Mouse (Mus musculus): Measurements from ENCODE around the gene Pde11a.

Pde11a gene

DNA sequence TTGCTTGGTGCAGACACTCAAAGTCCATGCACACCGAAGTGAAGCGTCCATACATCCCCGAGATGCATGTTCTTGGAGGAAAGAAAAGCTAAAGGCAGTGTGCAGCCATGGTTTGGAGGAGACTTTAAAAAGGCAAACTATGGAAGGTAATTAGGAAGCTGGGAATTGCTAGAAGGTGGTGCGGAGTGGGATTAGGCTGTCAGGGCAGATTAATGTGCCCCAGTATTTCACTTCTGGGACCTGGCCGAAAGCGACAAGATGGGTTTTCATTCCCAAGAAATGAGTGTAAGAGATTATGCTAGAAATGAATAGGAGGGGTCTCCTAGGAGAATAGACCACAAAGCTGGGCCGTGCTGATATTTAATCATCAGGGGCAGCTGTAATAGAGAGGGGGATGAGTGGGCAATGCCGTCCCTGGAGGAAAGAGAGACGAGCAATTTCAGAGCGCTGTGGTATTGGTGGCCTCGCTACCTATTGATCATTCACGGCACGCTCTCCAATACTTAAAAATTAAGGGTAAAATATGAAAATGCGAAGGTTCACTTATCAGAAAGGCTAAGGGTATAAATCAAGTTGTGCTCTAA is 284.7 kb downstream of the Pde11a start:
- DNase-seq (ENCODE audit: low spot score in 2 of 2) = no peak

- DNase-seq (ENCODE audit: low spot score in 2 of 2) = no peak
Observed at GRCm38 (mm10) chr2:76052897-76053505, 285.6 kb downstream of the Pde11a start.

DNA sequence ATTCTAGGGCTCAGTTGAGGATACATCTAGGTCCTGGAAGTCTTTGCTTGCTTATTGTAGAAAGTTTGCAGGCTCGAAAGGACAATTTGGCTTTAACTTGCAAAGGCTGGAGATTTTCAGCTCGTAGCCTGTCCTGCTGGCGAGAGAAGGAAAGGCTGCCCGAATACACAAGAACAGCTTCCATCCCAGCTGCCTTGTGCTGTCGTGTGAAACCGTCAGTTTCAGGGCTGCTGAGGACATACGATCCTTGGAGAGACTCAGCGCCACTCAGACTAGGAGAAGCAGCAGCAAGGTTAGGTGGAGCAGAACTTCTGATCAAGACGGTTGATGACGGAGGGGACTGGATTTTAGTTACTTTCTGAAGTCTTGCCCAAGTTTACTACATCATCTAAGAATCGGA is 287.2 kb downstream of the Pde11a start:
- DNase-seq (ENCODE audit: low spot score in 2 of 2) = no peak

- DNase-seq (ENCODE audit: low spot score in 2 of 2) = no peak
Observed at GRCm38 (mm10) chr2:76050911-76051310, 287.7 kb downstream of the Pde11a start.

DNA sequence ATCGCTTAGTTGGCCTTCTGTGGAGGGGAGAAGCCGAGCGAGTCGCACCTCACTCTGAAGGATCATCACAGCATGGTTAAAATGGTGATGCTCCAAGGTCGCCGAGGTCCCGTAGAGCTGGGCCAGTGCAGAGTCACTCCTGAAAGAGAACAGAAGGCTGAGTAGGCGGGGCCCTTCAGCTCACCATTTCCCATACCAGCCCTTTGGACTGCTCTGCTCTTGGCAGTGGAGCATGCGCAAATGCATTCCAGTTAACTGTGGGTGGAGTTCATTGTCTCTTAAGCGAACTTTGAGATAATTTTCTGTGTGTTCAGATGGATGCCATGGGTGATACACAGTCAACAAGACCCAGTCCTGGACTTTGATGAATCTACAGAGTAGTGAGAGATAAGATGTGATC is 288.5 kb downstream of the Pde11a start:
- no peak for DNase-seq (ENCODE audit: low spot score in 2 of 2)

DNA sequence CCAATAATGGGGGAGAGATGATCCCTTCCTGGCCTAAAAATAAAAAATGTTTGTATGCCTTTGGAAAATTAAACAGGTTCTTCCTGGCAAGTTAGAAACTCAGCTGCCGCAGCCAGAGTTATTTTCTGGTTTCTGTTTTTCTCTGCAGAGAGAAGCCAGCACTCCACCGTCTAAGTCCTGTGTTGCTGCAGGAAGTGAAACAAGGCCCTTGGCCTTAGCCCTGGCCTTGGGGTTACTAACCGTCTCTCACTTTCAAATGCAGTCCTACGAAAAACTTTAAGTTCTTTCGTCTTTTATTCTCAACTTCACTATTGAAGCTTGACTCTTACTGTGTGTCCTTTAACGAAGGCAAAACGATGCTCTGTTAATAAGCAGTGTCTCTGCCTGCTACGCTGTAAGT is 289.0 kb downstream of the Pde11a start:
- no peak for DNase-seq (ENCODE audit: low spot score in 2 of 2)

GRCm38 (mm10) chr2:76047740-76048139 is 290.8 kb downstream of the Pde11a start:
- DNase-seq (ENCODE audit: low spot score in 2 of 2) = no peak

DNA sequence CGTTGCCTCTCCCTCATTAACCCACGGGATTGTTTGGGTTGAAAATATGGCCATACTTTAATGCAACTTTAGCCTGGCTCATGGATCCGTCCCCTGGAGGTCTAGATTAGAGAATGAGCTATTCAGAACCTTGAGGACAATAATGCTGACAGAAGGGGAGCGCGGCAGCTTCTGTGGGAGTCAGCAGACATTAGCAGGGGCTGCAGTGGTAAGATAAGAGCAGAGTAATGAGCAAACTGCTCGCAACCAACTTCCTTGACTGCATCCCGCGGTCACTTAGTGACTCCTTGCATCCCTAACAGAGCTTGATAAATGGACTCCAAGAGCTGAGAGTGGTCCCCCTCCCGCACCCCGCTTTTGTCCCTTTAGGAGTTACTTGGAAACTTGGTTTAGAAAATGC is 296.4 kb downstream of the Pde11a start:
- DNase-seq (ENCODE audit: low spot score in 2 of 2) = no peak

GRCm38 (mm10) chr2:76040116-76040515 is 298.5 kb downstream of the Pde11a start:
- DNase-seq (ENCODE audit: low spot score in 2 of 2) = no peak

DNA sequence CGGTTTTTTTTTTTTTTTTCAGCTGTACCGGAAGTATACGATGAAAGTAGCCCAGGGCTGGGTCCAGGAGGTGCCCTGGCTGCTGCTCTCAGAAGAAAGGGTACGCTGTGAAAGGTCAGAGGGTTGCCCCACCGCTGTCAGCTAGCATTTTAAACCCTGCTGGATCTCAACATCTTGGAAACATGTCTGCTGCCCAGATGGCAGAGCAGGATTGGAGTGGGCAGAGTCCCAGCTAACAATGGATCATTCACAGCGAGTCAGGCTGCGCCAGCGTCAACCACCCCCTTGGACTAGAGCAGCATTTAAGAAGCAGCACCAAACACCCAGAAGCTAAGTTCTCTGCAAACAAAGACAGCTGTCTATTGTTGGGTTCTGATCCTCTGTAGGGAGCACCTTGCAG is 308.5 kb downstream of the Pde11a start:
- peak; percentile 76 to 81 for DNase-seq (ENCODE audit: low spot score in 2 of 2)

DNA sequence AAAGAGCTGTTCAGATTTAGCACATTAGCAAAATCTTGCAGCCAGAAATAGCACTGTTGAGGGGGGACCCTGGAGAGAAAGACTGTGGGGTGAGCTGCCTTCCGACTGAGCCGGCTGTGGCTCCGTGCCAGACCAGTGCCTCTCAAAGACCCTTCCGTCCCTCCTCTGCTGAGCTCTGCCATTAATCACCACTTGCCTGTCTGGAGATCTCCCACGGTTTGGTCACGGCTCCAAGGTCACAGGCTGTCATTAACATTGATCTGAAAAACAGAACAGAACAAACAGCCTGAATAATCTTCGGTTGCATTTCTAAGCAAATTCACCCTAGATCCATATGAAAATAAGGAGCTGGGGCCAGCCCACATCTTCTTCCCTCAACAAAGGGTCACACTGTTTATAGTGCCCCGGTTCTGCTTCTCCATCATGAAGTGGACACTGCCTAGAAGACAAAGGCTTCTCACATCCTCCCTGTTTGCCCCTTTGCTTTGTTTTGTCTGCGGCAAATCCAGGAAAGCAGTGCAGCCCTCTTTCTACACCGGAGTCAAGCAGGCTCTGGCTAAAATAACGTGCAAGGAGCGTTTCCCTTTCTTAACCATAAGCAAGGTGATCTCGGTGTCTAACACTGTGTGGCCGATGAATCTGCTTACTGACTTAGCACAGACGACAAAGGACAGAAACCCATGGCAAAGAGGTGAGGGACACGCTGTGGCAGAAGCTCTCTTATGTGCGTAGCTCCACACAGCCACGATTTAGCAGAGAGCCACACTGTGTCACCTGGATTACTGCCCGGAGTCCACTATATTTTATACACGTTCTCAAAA is 309.3 kb downstream of the Pde11a start:
- peak; percentile 66 to 71 for DNase-seq (ENCODE audit: low spot score in 2 of 2)

DNA sequence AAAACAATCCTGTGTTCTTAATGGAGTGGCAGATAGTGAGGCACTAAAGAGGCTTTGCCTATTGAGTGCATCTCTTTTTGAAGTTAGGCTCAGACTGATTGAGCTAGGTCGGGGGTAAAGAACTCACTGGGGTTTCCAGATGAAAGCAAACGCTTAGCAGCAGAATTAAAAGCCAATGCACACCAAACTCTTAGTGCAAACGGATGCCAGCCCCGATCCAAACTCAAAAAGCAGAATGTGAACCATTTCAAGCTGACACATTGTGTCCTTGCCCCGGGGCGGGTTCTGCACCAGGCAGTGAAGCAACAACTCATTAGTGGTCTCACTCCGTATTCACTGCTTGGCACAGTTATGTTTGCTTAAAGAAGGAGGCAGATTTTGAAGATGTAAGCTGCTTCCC is 321.7 kb downstream of the Pde11a start:
- peak; percentile 43 for DNase-seq (ENCODE audit: low spot score in 2 of 2)

DNA sequence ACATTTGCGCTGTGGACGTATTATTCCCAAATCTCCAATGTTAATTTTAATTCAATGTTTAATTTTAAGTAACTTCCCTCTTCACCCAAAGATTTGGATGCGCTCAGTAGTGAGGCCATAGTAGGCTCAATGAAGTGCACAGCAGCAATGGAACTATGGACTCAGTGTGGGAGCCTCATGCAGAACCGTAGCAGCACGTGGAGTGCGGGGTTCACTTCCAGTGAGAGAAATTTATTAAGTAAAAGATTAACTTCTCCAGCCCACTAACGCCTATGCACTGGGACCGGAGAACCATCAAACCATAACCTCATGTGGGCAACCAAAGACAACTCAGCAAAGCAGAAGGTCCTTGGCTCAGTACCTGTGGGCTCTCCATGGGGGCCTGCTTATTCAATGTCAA is 322.4 kb downstream of the Pde11a start:
- no peak for DNase-seq (ENCODE audit: low spot score in 2 of 2)

DNA sequence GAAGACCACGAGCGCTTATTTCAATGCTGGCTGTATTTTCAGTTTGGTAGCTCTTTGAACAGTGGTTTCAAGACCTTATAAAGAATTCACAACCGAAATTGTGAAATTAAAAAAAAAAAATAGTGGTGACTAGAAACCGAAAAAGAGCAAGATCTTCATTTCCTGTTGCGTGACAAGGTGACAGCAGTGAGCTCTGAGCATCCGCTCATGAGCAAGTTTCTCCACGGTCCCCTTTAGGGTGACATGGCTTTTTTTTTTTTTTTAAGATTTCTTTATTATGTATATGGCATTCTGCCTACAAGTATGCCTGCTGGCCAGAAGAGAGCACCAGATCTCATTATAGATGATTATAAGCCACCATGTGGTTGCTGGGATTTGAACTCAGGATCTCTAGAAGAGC is 323.1 kb downstream of the Pde11a start:
- DNase-seq (ENCODE audit: low spot score in 2 of 2) = no peak

- DNase-seq (ENCODE audit: low spot score in 2 of 2) = no peak
Observed at GRCm38 (mm10) chr2:76014659-76015058, 323.9 kb downstream of the Pde11a start.

DNA sequence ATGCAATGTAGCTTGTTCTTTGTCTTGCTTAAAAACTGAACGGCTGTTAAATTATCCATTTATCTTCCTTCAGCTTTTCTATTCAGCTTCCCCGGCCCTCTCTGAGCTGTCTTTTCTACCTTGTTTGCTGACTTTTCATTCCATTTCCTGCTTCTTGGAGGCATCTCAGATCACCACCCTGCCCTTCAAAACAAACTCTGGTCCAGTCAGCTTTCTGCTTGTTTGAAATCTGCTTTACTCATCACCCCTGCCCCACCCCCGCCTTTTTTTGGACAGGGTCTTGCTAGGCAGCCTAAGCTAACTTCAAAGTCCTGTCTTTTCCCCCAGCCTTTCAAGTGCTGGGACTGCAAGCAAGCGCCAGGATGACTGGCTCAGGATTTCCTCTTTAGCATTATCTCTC is 332.4 kb downstream of the Pde11a start:
- no peak for DNase-seq (ENCODE audit: low spot score in 2 of 2)

DNA sequence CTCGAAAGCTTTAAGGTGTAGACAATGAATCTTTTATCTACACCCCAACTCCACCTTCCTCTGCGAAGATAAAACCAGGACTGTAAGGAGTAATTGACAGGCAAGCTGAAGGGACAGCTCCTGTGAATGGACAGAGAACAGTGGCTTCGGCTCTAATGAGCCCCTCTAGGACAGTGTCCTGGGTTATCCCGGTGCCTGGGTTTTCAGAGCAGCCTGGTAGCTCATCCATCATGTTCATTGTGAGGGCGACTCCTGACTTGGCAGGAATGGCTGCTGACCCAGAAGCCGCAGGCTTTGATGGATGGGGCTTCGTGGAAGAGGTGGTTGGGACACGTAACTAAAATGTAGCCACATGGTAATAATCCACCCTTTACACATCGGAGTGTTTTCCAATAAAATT is 335.7 kb downstream of the Pde11a start:
- DNase-seq (ENCODE audit: low spot score in 2 of 2) = no peak

GRCm38 (mm10) chr2:76001392-76001791 is 337.2 kb downstream of the Pde11a start:
- DNase-seq (ENCODE audit: low spot score in 2 of 2) = peak; percentile 35 to 62

DNA sequence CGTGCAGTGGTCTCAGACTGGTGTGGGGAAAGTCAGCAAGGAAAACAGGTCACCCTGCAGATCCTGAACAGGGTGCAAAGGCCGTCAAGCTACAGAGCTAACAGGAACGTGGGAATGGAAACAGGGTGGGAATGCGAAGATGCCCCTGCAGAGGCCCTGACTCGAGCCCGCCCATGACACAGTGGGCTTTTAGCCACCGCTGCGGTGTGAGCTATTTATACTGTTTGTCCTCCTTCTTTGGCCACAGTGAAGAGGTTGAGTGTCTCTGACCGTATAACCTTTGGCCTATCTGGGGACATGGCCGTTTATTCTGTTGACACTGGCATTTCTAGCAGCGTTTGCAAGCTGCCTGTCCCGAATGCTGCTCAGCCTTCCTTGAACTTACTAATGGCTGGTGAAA is 338.9 kb downstream of the Pde11a start:
- DNase-seq (ENCODE audit: low spot score in 2 of 2) = no peak

DNA sequence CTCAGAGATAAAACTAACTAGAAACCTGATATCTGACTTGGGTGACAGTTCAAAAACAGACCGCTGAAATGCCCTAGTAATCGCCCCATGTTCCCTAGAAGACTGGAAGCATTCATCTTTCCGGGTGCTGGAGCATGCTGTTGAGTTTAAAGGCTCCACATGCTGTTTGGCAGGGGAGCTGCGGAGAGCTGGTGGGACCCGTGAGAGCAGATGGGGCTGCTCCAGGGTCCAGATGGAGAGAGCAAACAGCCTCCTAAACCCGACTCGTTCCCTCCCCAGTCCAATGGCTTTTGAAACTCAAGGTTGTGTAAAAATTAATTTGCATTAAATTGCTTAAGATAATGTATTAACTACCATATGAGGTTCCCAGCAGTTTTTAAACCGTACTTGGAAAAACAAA is 339.9 kb downstream of the Pde11a start:
- peak; percentile 43 to 54 for DNase-seq (ENCODE audit: low spot score in 2 of 2)

- no peak for DNase-seq (ENCODE audit: low spot score in 2 of 2)
Observed at GRCm38 (mm10) chr2:75997726-75998125, 340.8 kb downstream of the Pde11a start.

GRCm38 (mm10) chr2:75994841-75995240 is 343.7 kb downstream of the Pde11a start:
- DNase-seq (ENCODE audit: low spot score in 2 of 2) = no peak

DNA sequence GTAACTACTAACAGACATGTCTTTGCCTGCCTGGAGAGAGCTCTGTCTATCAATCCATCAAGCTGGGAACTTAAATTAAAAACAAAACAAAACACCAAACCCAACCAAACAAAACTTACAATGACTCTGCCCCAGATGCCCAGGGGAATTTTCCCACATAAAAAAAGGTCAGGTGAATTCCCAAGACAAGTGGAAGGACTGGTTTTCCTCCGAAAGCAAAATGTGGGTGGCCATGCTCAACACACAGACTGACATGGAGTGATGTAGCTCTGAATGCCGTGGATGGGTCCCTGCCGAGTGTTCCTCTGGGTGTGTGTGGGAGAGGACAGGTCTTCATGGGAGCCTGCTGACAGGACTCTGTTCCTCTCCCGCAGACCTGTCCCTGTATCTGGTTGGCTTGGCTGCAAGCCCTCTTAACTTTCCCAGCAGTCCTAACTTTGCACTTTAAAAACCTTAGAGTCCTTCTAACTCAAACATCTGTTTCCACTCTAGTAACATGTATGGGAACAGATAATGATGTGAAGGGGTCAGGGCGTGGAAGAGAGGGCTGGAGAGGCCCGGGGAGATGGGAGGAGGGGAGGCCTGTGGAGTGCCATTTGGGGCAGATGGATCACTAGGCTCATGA is 346.9 kb downstream of the Pde11a start:
- no peak for DNase-seq (ENCODE audit: low spot score in 2 of 2)
